Mouse (Mus musculus) urinary bladder, postnatal 10 days (tissue): ENCODE measurements around the gene Malsu1.
A peak's percentile ranks its signal among the peaks of the same experiment; 100 is the strongest.

Experiments used
- DNase-seq: peaks from one replicate; pipeline ENCODE4 v3.0.0; 2022; ENCODE audit warnings: low spot score

Gene Malsu1

DNA sequence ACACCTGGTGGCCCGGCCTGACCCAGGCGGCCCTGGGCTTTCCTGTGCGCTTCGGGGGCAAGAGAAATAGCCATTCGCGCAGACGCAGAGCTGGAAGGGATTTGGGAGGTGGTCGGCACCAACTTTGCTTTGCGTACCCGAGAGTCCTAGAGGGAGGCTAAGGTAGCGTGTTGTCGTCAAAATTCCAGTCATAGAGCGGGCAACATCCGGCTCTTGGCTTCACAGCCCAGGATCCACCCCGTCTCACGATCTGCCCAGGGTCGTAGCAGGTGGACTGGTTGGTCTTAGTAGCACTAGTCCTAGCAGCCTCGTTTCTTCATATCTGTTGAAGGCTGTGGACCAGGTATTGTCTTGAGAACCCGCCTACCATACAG, 509 bp downstream of the Malsu1 start:
- no peak for DNase-seq

DNA sequence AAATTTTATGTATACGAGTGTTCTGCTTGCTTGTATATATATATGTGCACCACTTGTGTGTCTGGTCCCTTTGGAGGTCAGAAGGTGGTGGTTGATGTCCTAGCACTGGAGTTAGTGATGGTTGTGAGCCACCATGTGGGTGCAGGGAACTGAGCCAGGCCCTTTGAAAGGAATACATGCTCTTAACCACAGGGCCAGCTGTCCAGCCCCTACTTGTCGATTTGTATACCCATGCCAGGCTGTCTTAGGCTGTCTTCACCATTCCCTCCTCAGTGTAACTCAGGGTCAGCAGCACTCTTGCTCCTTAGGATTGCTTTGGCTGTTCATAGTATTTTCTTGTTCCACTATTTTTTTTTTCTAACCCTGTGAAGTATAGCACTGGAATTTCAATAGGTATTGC, 4.3 kb downstream of the Malsu1 start:
- no peak for DNase-seq

DNA sequence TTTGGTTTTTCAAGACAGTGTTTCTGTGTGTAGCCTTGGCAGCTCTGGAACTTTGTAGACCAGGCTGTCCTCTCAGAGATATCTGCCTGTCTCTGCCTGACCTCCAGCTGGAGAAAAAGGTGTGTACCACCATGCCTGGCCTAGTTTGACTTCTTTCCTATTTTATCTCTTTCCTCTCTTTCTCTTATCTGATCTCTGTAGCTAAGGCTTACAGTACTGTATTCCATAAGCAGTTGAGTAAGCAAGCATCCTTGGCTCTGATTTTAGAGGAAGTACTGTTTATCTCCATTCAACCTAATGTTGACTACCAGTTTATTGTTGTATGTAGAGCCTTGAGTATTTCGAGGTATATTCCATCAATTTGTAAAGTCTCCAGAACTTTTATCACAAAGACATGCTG, 5.7 kb downstream of the Malsu1 start:
- no peak for DNase-seq

DNA sequence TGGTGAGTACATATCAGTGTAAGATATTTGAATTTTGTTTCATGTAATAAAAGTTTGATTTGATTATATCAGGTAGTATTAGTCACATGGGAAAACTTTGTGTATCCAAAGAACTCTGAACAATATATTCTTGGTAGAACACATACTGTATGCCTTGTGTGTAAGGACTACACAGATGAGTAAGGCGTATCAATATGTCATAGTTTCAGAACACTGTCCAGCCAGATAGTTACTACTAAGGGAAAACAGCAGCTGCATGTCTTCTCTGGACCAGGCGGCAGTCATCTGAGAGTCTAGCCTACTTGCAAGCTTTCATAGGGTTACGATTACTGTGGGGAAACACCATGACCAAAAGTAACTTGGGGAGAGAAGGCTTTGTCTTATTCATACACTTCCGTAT, 9.4 kb downstream of the Malsu1 start:
- DNase-seq: no peak

DNA sequence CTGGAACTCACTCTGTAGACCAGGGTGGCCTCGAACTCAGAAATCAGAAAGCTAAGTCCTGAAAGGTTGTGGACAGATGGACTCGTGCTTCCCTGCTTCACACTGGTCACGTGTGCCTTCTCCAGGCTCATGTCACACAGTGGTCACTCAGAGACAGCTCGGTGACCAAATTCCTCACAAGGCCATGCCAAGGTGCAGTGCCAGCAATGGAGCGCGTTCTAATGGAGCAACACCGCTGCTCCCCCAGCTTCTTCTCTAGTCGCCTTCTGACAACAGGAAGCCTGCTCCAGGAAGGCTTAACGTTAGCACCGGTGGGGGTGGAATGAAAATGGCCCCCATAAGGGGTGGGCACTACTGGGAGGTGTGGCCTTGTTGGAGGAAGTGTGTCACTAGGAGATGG, 21.4 kb downstream of the Malsu1 start:
- no peak for DNase-seq

DNA sequence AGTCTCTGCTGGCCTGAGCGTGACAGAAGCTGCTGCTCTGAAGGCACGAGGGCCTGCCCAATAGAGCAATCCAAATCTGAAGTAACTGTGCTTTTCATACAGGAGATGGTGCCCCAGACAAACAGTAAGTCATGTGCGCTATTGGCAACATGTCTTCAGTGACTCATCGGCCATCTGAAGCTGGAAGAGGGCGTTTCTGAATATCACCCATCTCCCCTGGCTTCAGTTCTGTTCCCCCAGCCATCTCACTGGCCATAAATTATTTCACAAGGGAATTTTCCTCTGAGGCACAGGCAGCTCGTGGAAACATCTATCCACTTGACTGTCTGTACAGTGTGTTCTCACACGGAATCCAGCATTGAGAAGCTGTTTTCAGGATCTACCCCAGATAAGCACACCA, 22.8 kb downstream of the Malsu1 start:
- no peak for DNase-seq

DNA sequence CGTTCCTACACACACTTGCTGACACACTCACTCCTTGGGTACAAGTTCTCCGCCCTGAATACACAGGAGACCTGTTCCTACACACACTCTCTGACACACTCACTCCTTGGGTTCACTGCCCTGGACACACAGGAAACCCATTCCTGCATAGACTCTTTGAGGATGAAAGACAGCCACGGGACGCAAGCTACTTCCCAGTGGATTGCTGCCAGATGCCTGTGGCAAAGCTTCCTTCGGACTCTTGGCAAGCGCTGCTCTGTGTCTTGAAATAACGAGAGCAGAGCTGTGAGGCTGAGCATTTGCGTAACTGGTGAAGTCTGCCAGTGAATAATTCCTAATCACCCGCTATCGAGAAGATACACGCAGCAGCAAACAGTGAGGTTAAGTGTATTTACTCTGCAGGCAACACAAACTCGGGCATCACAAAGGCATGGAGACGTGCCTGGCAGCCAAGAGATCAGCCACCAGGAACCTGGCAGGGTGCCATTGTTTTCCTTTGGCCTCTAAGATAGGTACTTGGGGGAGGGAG, 23.4 kb downstream of the Malsu1 start:
- peak; percentile 38 for DNase-seq

DNA sequence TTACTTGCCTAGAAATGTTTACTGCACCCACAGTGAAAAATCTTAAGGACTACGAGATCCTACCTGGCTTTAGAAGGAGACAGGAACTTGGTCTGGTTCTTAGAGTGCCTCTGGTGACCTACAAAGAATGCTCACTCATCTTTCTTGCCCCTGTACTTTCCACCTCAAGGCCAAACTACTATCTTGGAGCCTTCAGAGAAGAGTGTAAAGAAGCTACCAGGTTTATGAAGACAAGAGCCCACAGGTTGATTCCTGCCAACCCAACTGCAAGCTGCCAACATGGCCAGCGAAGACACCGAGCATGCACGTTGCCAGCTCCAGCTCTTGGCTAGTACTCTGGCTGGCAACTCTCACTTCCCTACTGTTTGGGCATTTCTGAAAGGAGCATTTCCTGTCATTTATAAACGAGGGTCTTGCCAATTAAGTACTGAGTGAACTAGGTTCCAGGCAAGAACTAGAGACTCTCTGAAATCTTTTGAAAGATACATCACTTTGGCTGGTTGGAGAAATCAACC, 24.1 kb downstream of the Malsu1 start:
- no peak for DNase-seq

DNA sequence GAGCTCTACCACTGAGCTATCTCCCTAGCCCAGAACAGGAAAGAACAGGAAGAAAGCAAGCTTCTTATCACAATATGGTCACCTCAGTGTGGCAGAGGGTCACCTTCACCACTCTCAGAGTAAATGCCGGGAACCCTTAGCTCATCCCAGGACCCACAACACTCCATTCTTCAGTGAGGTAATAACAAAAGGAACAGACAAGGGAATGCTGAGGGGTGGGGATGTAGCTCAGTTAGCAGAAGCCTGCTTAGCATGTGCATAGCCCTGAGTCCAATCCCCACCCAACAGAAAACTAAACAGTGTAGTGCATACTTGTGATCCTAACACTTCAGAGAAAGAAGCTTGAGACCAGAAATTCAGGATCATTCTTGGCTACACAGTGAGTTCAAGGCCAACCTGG, 25.5 kb downstream of the Malsu1 start:
- no peak for DNase-seq

DNA sequence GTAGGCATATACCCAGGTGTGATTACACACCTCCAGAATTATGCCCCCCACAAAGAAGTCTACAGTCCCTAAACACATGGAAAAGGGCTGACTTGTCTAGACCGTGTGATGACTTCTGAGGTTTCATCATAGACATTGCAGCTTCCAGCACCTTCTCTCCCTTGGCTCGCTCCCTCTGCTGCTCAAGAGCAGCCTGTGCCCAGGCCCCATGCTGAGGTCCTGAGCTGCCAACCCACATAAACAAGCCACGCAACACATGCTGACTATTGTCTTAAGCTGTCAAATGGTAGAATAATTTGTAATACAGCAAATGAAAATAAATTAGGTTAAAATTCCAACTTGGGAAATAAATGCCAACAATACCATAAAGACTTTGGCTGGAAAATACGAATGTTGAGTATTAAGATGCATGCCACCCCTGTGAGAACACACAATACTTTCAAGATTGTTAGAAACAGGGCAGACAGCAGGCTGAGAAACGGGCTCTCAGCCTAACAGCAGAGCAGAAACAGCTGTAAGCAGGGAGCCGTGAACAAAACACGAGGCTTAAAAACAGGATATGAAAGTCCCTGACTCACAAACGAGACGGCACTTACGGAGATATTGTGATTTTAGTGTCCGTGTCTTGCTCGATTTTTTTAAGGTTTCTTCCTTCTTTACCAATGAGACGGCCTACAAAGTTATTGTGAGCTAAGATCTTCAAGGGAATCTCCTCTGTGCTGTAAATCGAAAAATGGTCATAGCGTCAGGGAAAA, 33.3 kb downstream of the Malsu1 start:
- DNase-seq: no peak

DNA sequence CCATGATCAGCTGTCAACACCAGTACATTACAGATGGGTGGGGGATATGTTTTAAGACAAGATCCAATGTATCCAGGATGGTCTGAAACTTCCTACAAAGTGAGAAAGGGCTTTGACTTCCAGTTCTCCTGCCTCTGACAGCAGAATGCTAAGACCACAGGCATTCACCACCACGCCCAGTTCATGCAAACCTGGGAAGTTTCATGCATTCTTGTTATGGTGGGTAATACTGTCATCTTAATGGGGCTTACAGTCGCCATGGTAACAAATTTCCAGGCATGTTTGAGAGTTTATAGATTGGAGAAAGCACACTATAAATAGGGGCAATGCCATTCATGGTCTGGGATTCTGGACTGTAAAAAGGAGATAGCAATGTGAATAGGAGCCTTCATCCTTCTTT, 35.6 kb downstream of the Malsu1 start:
- DNase-seq: no peak

DNA sequence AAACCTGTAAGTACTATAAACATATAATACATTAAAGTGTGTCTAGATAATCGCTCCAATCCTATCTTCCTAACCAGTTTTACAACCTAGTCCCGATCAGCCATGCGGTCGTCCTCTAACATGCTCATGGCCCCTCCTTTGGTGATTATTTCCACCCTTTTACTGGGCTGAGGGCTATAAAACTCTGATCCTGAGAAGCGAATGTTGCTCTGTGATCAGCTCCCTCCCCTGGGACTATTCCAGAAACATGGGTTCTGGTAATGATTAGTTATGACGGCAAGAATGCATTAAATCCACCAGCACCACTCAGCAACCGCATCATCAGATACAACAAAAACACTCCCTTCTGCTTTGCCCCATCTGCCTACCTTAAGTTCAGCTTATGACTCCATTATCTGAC, 40.3 kb downstream of the Malsu1 start:
- DNase-seq: no peak

DNA sequence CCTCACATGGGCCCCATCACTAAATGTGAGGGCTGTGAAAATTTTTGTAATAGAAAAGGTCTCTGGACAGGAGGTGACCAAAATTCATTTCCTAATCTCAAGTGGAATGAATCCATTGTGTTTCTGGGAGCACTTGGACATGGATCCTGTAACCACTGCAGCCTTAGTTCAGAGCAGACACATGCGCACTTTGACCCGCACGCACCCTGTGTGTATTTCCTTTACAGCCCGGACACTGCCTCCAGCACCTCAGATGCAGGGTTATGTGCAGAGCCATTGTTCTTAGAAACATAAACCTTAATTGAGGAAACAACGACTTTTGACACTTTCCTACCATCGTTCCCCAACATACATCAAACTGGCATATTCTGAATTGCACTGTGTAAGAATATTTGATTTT, 40.9 kb downstream of the Malsu1 start:
- no peak for DNase-seq

DNA sequence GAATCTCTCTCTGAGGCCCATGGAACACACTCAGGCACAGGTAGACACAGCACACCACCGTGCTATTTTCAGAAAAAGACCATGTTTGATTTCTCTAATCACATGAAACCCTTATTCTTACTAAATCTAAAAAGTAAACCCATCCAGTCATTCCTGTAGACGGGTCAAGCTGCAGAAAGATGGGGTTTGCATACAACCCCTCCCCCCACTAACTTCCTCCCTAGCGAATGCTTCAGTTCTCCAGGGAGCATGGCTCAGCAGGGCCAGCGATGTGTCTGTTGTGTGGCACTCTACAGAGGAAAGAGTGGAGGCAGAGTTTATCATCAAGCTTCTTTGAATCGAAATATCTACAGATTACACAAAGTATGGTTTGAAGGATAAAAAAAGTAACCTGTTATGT, 42.0 kb downstream of the Malsu1 start:
- DNase-seq: no peak

DNA sequence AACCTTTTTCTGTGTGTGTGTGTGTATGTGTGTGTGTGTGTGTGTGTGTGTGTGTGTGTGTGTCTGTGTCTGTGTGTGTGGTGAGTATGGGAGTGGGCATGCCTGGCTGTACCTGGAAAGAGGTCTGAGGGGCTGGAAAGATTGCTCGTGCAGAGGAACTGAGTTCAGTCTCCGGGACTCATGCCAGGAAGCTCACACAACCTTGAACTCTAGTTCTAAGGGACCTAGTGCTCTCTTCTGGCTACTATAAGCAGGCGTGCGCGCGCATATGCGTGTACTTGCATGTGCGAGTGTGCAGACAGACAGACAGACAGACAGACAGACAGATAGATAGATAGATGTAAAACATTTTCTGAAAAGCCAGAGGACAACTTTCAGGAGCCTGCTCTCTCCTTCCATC, 42.6 kb downstream of the Malsu1 start:
- DNase-seq: no peak

DNA sequence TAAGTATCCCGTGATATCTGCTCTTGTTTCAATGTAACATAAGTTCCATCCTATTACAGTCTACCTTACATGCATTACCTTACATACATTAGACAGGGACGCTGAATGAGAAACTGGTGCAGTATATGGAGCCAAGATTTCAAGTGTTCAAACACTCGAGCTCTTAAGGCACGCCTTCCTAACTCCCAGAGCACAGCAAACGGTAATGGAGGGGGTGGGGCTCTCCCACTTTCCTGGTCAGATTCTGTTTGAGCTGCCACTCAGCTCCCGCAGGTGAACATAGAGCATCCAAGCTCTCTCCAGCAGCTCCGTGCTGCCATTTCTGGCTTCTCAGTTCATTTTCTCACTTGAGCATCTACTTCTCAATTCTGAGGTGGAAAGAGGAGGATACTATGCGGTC, 44.9 kb downstream of the Malsu1 start:
- DNase-seq: no peak

DNA sequence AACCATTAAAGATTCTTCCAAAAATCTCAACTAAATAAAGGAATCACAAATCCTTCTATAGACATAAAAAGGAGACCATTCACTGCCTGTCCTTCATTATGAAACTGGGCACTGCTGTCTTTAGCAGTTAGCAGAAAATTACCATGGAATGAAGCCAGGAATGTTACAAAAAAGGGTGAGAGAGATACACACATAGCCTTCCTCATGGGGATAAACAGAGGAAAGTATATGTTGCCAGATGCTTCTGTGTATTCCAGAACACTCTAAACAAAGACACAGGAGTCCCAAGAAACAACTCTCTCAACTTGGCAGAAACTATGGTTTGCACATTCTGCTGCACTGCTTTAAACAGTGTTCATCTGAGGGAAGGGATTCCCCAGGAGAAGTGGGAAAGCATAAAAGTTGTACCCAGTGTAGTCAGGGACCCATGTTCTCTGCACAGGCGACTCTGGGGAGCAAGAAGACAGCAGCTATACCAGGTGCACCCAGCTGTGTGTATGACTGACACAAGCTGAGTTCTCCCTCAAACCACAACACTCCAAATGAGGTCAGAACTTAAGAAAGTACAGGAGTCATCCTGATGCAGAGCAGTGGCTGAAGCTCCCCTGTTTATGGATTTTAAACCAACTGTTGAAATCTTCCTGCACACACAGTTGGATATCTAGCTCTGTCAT, 46.0 kb downstream of the Malsu1 start:
- no peak for DNase-seq

DNA sequence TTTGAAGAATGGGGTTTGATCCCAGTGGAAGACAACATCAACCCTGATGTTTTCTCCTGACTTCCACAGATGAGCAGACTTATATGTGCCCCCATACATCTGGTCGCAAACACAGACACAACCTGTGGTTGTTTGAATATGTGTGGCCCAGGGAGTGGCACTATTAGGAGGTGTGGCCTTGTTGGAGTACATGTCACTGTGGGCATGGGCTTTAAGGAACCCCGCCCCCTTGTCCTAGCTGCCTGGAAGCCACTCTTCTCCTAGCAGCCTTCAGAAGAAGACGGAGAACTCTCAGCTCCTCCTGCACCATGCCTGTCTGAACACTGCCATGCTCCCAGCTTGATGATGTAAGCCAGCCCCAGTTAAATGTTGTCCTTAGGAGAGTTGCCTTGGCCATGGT, 46.8 kb downstream of the Malsu1 start:
- DNase-seq: no peak

DNA sequence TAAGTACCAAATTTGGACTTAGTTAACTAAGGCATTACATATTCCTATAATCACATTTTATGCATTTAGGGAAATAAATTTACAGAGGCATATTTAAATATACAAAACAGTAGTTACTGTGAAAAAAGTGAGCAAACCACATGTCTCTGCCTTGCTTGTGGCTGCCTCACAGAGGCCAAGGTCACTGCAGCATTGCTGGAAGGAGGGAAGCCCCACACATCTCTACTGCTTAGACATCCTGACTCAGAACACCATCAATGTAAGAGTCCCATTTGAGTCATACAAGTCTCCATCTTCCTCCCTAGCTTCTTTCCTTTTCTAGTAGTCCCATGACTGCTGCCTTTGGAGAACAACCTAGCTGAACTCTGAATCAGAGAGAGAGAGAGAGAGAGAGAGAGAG, 56.7 kb downstream of the Malsu1 start:
- no peak for DNase-seq

DNA sequence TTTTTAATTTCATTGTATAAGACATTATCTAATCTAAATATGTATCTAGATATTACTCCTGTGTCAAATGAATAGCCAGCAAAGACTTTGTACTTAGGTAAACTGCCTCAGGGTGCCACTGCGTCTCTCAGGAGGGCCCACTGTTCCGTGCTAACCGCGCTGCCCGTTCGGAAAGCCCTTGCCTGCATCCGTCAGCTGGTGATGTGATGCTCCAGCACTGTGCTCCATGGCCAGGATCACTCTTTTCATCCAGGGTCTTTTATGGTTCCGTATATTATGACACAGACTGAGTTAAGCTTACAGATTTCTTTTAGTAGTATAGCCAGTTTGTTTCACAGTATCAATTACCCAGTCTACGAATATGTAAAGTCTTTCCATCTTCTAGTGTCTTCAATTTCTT, 58.3 kb downstream of the Malsu1 start:
- no peak for DNase-seq

DNA sequence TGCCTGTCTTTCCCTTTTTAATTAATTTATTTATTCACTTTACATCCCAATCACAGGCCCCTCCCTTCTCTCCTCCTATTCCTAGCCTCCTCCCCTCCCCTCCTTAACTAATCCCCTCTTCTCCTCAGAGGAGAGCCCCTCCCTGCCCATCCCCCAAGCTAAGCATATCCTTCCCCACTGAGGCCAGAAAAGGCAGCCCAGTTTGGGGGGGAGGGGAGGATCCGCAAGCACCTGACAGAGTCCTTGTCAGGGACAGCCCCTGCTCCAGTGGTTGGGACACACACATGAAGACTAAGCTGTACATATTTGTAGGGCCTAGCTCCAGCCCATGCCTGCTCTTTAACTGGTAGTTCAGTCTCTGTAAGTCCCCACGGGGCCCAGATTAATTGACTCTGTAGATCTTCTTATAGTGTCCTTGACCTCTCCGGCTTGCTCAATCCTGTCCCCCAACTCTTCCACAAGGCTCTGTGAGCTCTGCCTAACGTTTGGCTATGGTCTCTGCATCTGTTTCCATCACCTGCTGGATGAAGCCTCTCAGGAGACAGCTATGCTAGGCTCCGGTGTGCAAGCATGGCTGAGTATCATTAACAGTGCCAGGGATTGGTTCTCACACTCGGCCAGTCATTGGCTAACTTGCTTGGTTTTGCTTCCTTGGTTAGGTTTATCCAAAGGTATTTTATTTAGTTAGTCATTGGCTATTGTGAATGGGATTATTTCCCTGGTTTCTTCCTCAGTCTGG, 58.9 kb downstream of the Malsu1 start:
- no peak for DNase-seq
